Mouse (Mus musculus) cerebellum, postnatal 10 days (tissue): ENCODE measurements around the gene Cd24a.

Source experiments
- DNase-seq, 2 experiments: peaks; one replicate each; pipeline ENCODE4 v3.0.0; 2021; ENCODE audit warnings: mixed read lengths in 2 of 2

Cd24a gene

GRCm38 (mm10) chr10:43588470-43589177 is 10.5 kb downstream of the Cd24a start:
- no peak for DNase-seq

GRCm38 (mm10) chr10:43591477-43591876 is 13.4 kb downstream of the Cd24a start:
- DNase-seq = no peak

DNA sequence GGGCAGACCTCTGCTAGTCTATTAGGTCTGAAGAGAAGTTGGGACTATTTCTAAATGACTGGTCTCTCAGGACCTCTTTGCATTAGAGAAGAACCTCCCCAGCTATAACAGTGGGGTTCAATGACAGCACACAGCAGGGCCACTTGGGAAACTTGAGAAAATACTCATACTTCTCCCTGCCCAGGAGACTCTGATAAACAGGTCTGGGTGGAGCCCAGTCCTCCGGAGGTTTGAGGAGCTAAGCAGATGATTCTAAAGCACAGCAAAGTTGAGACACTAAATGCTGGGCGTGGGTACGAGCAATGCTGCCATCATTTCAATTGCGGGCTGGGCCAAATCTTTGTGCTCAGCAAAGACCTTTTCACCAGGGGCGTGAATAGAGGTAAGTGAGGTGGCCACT is 15.1 kb downstream of the Cd24a start:
- DNase-seq = no peak

- DNase-seq = no peak
These were observed 16.1 kb downstream of the Cd24a start for GRCm38 (mm10) chr10:43594187-43594586.

- DNase-seq = no peak
These were observed 16.8 kb downstream of the Cd24a start for GRCm38 (mm10) chr10:43594894-43595293.

- no peak for DNase-seq
These were observed 20.1 kb downstream of the Cd24a start for GRCm38 (mm10) chr10:43598067-43598726.

GRCm38 (mm10) chr10:43601039-43601438 is 23.0 kb downstream of the Cd24a start:
- no peak for DNase-seq

GRCm38 (mm10) chr10:43601511-43602396 is 23.7 kb downstream of the Cd24a start:
- peak; percentile 55 for DNase-seq

GRCm38 (mm10) chr10:43603975-43604686 is 26.0 kb downstream of the Cd24a start:
- DNase-seq = no peak

DNA sequence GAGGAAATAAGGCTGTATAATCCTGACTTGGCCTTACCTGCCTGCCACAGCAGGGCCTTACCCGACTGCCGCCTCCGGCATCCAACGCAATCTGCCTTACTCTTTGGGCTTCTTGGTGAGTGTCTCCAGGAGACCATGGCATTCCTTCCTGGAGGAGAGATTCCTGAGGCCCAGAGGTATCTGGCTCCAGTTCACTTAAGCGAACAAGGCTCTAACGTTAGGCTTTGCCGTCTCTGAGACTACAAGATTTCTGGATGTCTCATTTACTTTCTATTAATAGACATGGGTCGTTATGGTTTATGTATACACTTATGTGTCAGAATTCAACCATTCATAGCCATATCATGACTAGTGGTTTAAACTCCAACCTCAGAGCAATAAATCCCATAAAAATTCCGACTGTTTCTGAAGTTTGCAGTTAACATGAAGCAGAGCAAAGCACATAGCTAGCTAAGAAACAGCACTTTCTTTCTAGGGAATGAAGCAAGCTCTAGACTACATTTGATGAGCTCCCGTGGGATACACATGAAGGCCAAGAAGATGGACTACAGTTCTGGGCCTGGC is 26.7 kb downstream of the Cd24a start:
- DNase-seq = no peak

- DNase-seq = no peak
These were observed 27.8 kb downstream of the Cd24a start for GRCm38 (mm10) chr10:43605901-43606300.

- no peak for DNase-seq
These were observed 31.4 kb downstream of the Cd24a start for GRCm38 (mm10) chr10:43609507-43609906.

- no peak for DNase-seq
These were observed 31.9 kb downstream of the Cd24a start for GRCm38 (mm10) chr10:43609958-43610357.

DNA sequence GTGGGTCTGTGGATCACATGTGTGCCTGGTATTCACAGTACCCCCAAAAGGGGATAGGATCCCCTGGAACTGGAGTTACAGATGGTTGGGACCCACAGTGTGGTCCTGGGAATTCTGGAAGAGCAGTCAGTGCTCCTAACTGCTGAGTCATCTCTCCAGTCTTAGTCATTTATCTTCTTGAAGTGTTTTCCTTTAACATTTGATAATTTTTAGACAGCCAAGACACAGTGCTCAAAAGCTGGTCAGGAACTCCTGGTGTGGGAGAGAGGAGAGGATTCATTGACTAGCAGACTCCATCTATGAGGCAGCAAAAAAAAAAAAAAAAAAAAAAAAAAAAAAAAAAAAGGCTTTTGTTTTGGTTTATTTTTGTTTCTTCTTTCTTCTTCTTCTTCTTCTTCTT is 33.0 kb downstream of the Cd24a start:
- DNase-seq = no peak

DNA sequence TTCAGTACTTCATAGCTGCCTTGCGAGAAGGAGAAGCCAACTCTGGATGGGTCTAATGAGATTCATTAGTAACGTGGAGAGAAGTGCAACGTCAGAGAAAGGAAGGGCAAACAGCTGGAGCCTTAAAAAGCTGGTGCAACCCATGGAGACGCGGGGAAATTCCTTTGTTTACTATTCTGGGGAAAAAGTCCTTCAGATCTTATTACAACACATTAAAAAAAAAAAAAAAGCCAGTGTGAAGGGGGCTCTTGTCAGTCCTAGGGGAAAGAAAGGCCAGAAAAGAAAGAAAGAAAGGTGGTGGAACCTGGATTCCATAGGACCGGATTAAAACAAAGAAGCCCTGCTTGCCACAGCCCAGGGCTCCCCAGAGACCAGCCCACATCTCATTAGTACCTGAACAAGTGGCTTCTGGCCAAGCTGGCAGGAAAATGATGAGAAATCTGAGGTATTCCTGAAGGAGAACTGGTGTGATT is 41.0 kb downstream of the Cd24a start:
- DNase-seq = peak; percentile 12 to 37

DNA sequence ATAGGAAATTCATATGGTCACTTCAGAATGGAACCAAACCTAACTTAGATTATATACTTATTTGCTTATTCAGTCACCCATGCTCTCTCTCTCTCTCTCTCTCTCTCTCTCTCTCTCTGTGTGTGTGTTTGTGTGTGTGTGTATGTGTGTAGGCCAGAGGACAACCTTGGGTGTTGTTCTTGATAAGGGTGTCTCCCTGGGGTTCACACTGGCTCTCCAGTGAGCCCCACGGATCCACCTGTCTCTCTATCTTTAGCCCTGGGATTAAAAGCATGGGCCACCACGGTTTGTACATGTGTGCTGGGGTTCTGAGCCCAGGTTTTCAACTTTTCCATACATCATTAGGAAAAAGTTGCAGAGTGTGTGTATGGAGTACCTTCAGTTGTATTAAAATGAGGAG is 41.9 kb downstream of the Cd24a start:
- no peak for DNase-seq

GRCm38 (mm10) chr10:43623510-43623909 is 45.4 kb downstream of the Cd24a start:
- no peak for DNase-seq

DNA sequence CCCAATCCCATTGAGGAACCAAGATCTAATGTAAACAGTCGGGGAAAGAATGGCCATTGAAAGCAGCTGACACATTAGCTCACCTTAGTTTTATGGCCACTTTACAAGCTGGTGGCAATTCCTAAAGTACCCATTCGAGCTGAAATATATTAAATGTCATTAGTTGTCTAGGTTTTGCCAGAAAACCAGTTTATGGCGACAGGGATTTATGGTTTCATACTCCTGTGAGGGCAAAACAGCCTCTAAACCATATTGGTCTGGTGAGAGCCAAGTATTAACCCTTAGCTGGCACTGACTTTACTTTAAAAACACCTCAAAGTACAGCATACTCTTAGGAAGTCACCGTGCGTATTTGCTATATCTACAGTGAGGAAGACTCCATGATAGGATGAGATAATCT is 46.3 kb downstream of the Cd24a start:
- no peak for DNase-seq

GRCm38 (mm10) chr10:43624791-43625398 is 46.8 kb downstream of the Cd24a start:
- no peak for DNase-seq

GRCm38 (mm10) chr10:43625578-43625977 is 47.5 kb downstream of the Cd24a start:
- peak in 1 of 2 experiments; percentile 5 for DNase-seq

GRCm38 (mm10) chr10:43629216-43629615 is 51.1 kb downstream of the Cd24a start:
- no peak for DNase-seq

DNA sequence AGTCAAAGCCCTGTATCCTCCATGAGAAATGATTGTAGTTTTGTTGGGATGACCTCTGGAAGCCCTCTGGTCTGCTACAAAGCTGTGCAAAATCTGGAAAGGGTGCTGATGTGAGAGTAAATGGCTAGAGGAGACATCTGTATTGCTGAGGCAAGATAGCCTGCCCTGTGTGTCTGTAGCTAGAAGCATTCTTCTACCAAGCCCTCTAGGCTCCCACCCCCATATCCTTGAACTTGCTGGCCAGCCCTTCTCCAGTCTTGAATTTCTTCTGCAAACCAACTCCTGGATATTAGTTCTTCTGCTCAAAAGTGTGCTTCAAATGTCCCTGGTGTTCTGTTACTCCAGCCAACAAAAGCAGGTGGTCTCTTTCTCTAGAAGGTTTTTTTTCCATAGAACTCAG is 51.8 kb downstream of the Cd24a start:
- no peak for DNase-seq
